Mouse (Mus musculus) Patski (cell line): Measurements from ENCODE around the gene Qsox2. TPM values are rescaled to one million over a fixed set of nuclear protein-coding genes. Genes with fewer than 3 reads are reported as not detected.

Experiments
- ATAC-seq: fragments of 100-300 bp; one replicate; pipeline ENCODE4 v1.8.0; 2021
- CTCF ChIA-PET: fragments of 350-600 bp; sonication (Branson Sonifier 250); formaldehyde crosslinking; loops from one replicate; lab custom pipeline; 2022; ENCODE audit warnings: inconsistent platforms; lab: Charles Lee
- POLR2A ChIA-PET: fragments of 350-600 bp; sonication (Branson Sonifier 250); formaldehyde crosslinking; loops from one replicate; lab custom pipeline; 2022; ENCODE audit warnings: antibody characterized with exemption, inconsistent platforms; lab: Charles Lee
- DNase-seq: peaks from one replicate; pipeline ENCODE4 v3.0.0-alpha.2; 2011; ENCODE audit warnings: low read depth, low spot score
- H3K27me3 ChIP-seq: fragments of 371-371 bp; one replicate; pipeline ENCODE4 v1.5.1; 2021
- CTCF ChIP-seq: fragments of 100-300 bp; IDR thresholded peaks from one replicate; pipeline ENCODE4 v1.5.1; 2021
- in situ Hi-C: fragments of 300-500 bp; cut with MboI; formaldehyde crosslinking; loops from 3 replicates; pipeline ENCODE4 v1.11.1; 2018; ENCODE audit warnings: low pct_unique_long_range_greater_than_20kb, mixed read lengths
- polyA plus RNA-seq: library from polyadenylated mRNA; unstranded; gene quantifications from one replicate; pipeline ENCODE4 v1.2.3, GENCODE M21; 2021

Gene Qsox2
- polyA plus RNA-seq, 1 experiment from 2014 or later: 35.9 TPM

- ATAC-seq (no peak), DNase-seq (no peak)
- no peak for TF ChIP-seq CTCF
- peaks cover 18% of the 10 kb centered on the region for H3K27me3 ChIP-seq
- ChIA-PET POLR2A (no interaction called here), CTCF (no interaction called here)
- in situ Hi-C loops: no loop called here
These were observed 66.9 kb downstream of the Qsox2 start for GRCm38 (mm10) chr2:26170376-26170775.

DNA sequence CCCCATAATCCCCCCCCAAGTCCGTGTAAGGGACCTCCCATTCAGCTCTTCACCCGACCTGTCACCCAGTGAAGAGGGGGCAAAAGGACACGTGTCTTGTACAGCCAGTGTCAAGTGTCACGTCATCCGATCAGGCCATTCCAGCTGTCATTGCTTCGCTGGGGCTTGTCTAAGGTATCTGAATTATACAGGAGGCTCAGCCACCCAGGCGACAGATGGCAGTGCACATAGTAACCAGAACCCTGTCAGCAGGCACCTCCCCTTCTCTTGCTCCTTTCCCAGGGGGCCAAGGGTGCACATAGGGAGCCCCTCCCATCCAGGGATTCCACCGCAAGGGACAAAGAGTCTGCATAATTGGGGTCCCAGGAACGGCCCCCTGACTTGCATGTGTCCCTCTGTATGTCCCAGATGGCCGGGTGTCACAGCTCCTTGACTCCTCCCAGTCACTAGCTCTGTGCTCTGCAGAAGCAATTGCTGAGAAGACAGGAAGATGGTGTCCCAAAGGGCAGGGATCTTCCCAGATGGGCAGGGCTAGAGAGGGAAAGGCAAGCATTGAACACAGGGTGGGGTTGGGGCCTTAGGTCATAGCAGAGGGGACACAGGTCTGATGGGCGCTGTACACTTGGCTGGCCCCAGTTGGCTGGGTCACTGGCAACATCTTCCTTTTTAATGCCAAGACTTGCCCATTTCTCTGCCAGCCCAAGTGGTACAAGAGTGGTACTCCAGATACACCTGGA lies 68.3 kb downstream of the Qsox2 start:
- ChIA-PET POLR2A (no interaction called here), CTCF (interaction anchor here (3.3 kb wide), 1 partner anchor 13 kb away, joined by 13 read pairs; no protein-coding TSS in a partner anchor)
- no peak for TF ChIP-seq CTCF
- ATAC-seq: no peak
- DNase-seq: no peak
- peaks cover 18% of the 10 kb centered on the region for H3K27me3 ChIP-seq
- in situ Hi-C loops: no loop called here

DNA sequence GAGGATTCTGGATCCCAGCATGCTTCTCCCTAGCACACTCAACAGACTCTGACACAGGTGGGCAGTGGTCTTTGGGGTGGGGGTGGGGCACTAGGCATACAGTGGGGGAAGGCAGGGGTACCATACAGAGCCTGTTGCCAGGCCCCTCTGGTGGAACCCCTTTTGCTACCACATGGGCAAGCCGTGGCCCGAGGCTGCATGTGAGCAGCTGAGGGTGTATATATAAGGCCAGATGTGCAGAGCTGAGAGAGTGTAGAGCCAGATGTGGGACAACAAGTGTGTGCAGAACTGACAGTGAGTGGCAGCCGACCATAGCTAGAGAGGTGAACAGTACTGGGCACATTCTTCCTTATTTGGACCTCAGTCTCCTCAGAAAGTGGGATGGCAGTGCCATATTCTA lies 70.4 kb downstream of the Qsox2 start:
- POLR2A ChIA-PET: no interaction called here
- ATAC-seq: no peak
- in situ Hi-C loops: no loop called here
- TF ChIP-seq CTCF: no peak
- H3K27me3 ChIP-seq: peaks cover 18% of the 10 kb centered on the region
- DNase-seq: no peak
- CTCF ChIA-PET: interaction anchor here (1.5 to 3.3 kb wide), 2 partner anchors 11 to 107 kb away, joined by 6 to 13 read pairs; no protein-coding TSS in a partner anchor

Other genes starting within 250 kb of the Qsox2 start
- gene Ubac1, start 215.8 kb downstream of the Qsox2 start, polyA plus RNA-seq: 66.1 TPM
- gene Nacc2, start 114.3 kb downstream of the Qsox2 start, polyA plus RNA-seq: 37.0 TPM
- not detected for gene Lhx3, start 29.2 kb downstream of the Qsox2 start, polyA plus RNA-seq
- 0.03 TPM for gene Ccdc187, start 57.0 kb upstream of the Qsox2 start, polyA plus RNA-seq
- 23.3 TPM for gene Gpsm1, start 78.0 kb upstream of the Qsox2 start, polyA plus RNA-seq
- 19.3 TPM for gene Dnlz, start 114.6 kb upstream of the Qsox2 start, polyA plus RNA-seq
- 0.50 TPM for gene Card9, start 123.4 kb upstream of the Qsox2 start, polyA plus RNA-seq
- gene Snapc4, start 143.1 kb upstream of the Qsox2 start, polyA plus RNA-seq: 32.7 TPM
- gene Entr1, start 151.8 kb upstream of the Qsox2 start, polyA plus RNA-seq: 89.9 TPM
- gene Pmpca, start 151.8 kb upstream of the Qsox2 start, polyA plus RNA-seq: 99.2 TPM
- gene Inpp5e, start 171.7 kb upstream of the Qsox2 start, polyA plus RNA-seq: 31.6 TPM
- gene Sec16a, start 207.7 kb upstream of the Qsox2 start, polyA plus RNA-seq: 49.4 TPM